Mouse (Mus musculus) yolk sac, embryonic 10.5 days (tissue): ENCODE data around the gene Zfp978.
"Not testable (repeated sequence)": the region's sequence is repeated elsewhere in the genome, so short reads cannot be mapped to it uniquely, and the experiment has no call there.

Experiments used
- DNase-seq: peaks from one replicate; pipeline ENCODE4 v3.0.0-alpha.2; 2017; ENCODE audit warnings: low spot score

Gene Zfp978

GRCm38 (mm10) chr4:147351376-147351980 is 9.6 kb upstream of the Zfp978 start:
- not testable (repeated sequence) for DNase-seq

- peak; percentile 0 for DNase-seq
Observed at GRCm38 (mm10) chr4:147353626-147354025, 7.5 kb upstream of the Zfp978 start.

GRCm38 (mm10) chr4:147356042-147356441 is 5.1 kb upstream of the Zfp978 start:
- not testable (repeated sequence) for DNase-seq

- DNase-seq: not testable (repeated sequence)
Observed at GRCm38 (mm10) chr4:147357195-147357594, 3.9 kb upstream of the Zfp978 start.

- DNase-seq: not testable (repeated sequence)
Observed at GRCm38 (mm10) chr4:147361872-147362271, 769 bp downstream of the Zfp978 start.

- DNase-seq: not testable (repeated sequence)
Observed at GRCm38 (mm10) chr4:147369564-147369963, 8.5 kb downstream of the Zfp978 start.

GRCm38 (mm10) chr4:147383199-147383598 is 22.1 kb downstream of the Zfp978 start:
- not testable (repeated sequence) for DNase-seq

GRCm38 (mm10) chr4:147397201-147397600 is 36.1 kb downstream of the Zfp978 start:
- DNase-seq: peak; percentile 0

GRCm38 (mm10) chr4:147397934-147398682 is 37.0 kb downstream of the Zfp978 start:
- DNase-seq: peak; percentile 3

GRCm38 (mm10) chr4:147398741-147399140 is 37.6 kb downstream of the Zfp978 start:
- peak; percentile 8 for DNase-seq

GRCm38 (mm10) chr4:147399505-147399904 is 38.4 kb downstream of the Zfp978 start:
- DNase-seq: peak; percentile 1

- peak; percentile 1 for DNase-seq
Observed at GRCm38 (mm10) chr4:147400031-147400847, 39.1 kb downstream of the Zfp978 start.

GRCm38 (mm10) chr4:147400848-147401715 is 40.0 kb downstream of the Zfp978 start:
- peak; percentile 18 for DNase-seq

- DNase-seq: peak; percentile 1
Observed at GRCm38 (mm10) chr4:147401736-147402506, 40.8 kb downstream of the Zfp978 start.

GRCm38 (mm10) chr4:147402507-147402890 is 41.4 kb downstream of the Zfp978 start:
- peak; percentile 0 for DNase-seq

- peak; percentile 7 for DNase-seq
Observed at GRCm38 (mm10) chr4:147403509-147403908, 42.4 kb downstream of the Zfp978 start.

GRCm38 (mm10) chr4:147403931-147404913 is 43.1 kb downstream of the Zfp978 start:
- peak; percentile 3 for DNase-seq

GRCm38 (mm10) chr4:147406735-147407462 is 45.8 kb downstream of the Zfp978 start:
- DNase-seq: peak; percentile 80

- DNase-seq: no peak
Observed at GRCm38 (mm10) chr4:147407463-147407822, 46.3 kb downstream of the Zfp978 start.
